Mouse (Mus musculus) ES-E14 (cell line): ENCODE data around the gene Btaf1. TPM values are rescaled to one million over a fixed set of nuclear protein-coding genes. Genes with fewer than 3 reads are reported as not detected.

ENCODE experiments used
- DNase-seq: peaks from one replicate; pipeline ENCODE4 v3.0.0-alpha.2; 2013; ENCODE audit warnings: low read depth, low spot score
- H3K27ac ChIP-seq: 2 replicates; pipeline ENCODE4 v1.5.1; 2012; ENCODE audit warnings: low read depth, mild to moderate bottlenecking, low read length, moderate library complexity, mixed read lengths; ENCODE audit not compliant: poor library complexity, insufficient read depth, severe bottlenecking
- H3K36me3 ChIP-seq: 2 replicates; pipeline ENCODE4 v1.6.1; 2012; ENCODE audit warnings: mild to moderate bottlenecking, low read length, moderate library complexity, mixed read lengths; ENCODE audit not compliant: control insufficient read depth, poor library complexity, insufficient read depth, severe bottlenecking
- H3K4me1 ChIP-seq, 2 experiments: fragments of 150-350 bp in 1 of 2; sonication (generic) in 1 of 2; 2 replicates each; pipeline ENCODE4 v1.6.1; 2012; ENCODE audit warnings: low read length in 2 of 2, mild to moderate bottlenecking in 1 of 2, mixed read lengths in 1 of 2; ENCODE audit not compliant: control insufficient read depth in 2 of 2, insufficient read depth in 2 of 2, poor library complexity in 1 of 2
- H3K4me3 ChIP-seq, 2 experiments: fragments of 150-350 bp in 1 of 2; sonication (generic) in 1 of 2; 2 replicates each; pipeline ENCODE4 v1.5.1; 2012; ENCODE audit warnings: low read length in 2 of 2, low read depth in 1 of 2, mild to moderate bottlenecking in 1 of 2, mixed read lengths in 1 of 2; ENCODE audit not compliant: insufficient read depth in 1 of 2, poor library complexity in 1 of 2, severe bottlenecking in 1 of 2
- H3K9ac ChIP-seq: 2 replicates; pipeline ENCODE4 v1.6.1; 2012; ENCODE audit warnings: low read depth, mild to moderate bottlenecking, low read length, mixed read lengths; ENCODE audit not compliant: poor library complexity, insufficient read depth, severe bottlenecking
- H3K9me3 ChIP-seq: fragments of 150-350 bp; sonication (generic); 2 replicates; pipeline ENCODE4 v1.6.1; 2012; ENCODE audit warnings: low read depth, mild to moderate bottlenecking, low read length; ENCODE audit not compliant: control insufficient read depth, insufficient read depth
- CHD2 ChIP-seq: IDR thresholded peaks from 2 replicates; pipeline ENCODE4 v1.6.1; 2014; ENCODE audit warnings: mild to moderate bottlenecking, low read depth, low read length, inconsistent platforms
- HCFC1 ChIP-seq: IDR thresholded peaks from 2 replicates; pipeline ENCODE4 v1.6.1; 2012; ENCODE audit warnings: low read length, inconsistent platforms, borderline replicate concordance; ENCODE audit not compliant: insufficient read depth
- MAFK ChIP-seq: IDR thresholded peaks from 2 replicates; pipeline ENCODE4 v1.6.1; 2014; ENCODE audit warnings: mild to moderate bottlenecking, low read depth, low read length, inconsistent platforms; ENCODE audit not compliant: insufficient read depth
- ZC3H11A ChIP-seq: IDR thresholded peaks from 2 replicates; pipeline ENCODE4 v1.6.1; 2012; ENCODE audit warnings: low read depth, mild to moderate bottlenecking, inconsistent platforms, low read length, borderline replicate concordance
- ZNF384 ChIP-seq: IDR thresholded peaks from 2 replicates; pipeline ENCODE4 v1.6.1; 2012; ENCODE audit warnings: low read depth, low read length, inconsistent platforms
- in situ Hi-C, 2 experiments: fragments of 600-800 bp; cut with MboI; formaldehyde crosslinking; loops; one replicate each; pipeline ENCODE4 v1.15.1; 2025; ENCODE audit warnings: low sequenced_read_pairs in 2 of 2, inconsistent platforms in 1 of 2; ENCODE audit not compliant: unreplicated experiment in 2 of 2
- total RNA-seq: library from RNA; depleted of rRNA; stranded (reverse); fragments of 300-350 nt; gene quantifications from 2 replicates; pipeline ENCODE4 v1.2.3, GENCODE M21; 2012

The Btaf1 gene
- total RNA-seq, 1 experiment: 41.0 TPM

GRCm38 (mm10) chr19:37031446-37031845 lies 105.6 kb downstream of the Btaf1 start:
- Histone ChIP-seq H3K27ac (no peak overlapping the region), H3K4me3 (no peak overlapping the region), H3K4me1 (no peaks in the 10 kb centered on the region), H3K9ac (no peak overlapping the region), H3K36me3 (no peaks in the 10 kb centered on the region), H3K9me3 (no peaks in the 10 kb centered on the region)
- in situ Hi-C loops: no loop called here
- TF ChIP-seq ZC3H11A (no peak), CHD2 (no peak), MAFK (no peak), HCFC1 (no peak), ZNF384 (no peak)
- no peak for DNase-seq

- Histone ChIP-seq H3K4me1 (no peaks in the 10 kb centered on the region), H3K4me3 (no peak overlapping the region), H3K9me3 (no peaks in the 10 kb centered on the region), H3K9ac (no peak overlapping the region), H3K36me3 (no peaks in the 10 kb centered on the region), H3K27ac (no peak overlapping the region)
- TF ChIP-seq MAFK (no peak), HCFC1 (no peak), ZNF384 (no peak)
- no peak for DNase-seq
- in situ Hi-C loops: no loop called here
Observed at GRCm38 (mm10) chr19:37032364-37032763, 106.5 kb downstream of the Btaf1 start.

- TF ChIP-seq MAFK (no peak), CHD2 (no peak), HCFC1 (no peak)
- Histone ChIP-seq H3K4me1 (no peaks in the 10 kb centered on the region), H3K27ac (no peak overlapping the region), H3K9ac (no peak overlapping the region), H3K36me3 (no peaks in the 10 kb centered on the region), H3K4me3 (no peak overlapping the region), H3K9me3 (no peaks in the 10 kb centered on the region)
- no peak for DNase-seq
- in situ Hi-C loops: loop anchor here in 1 of 2 experiments (10.0 kb wide), 1 partner anchor 224 kb away; no protein-coding TSS in a partner anchor
Observed at GRCm38 (mm10) chr19:37040906-37041305, 115.0 kb downstream of the Btaf1 start.

- no peak overlapping the region for H3K9ac ChIP-seq
- H3K4me3 ChIP-seq: no peak overlapping the region
- no peaks in the 10 kb centered on the region for H3K4me1 ChIP-seq
- no peak for TF ChIP-seq ZNF384
- TF ChIP-seq ZC3H11A: no peak
- H3K36me3 ChIP-seq: no peaks in the 10 kb centered on the region
- DNase-seq: no peak
- in situ Hi-C loops: loop anchor here in 1 of 2 experiments (10.0 kb wide), 1 partner anchor 220 kb away; no protein-coding TSS in a partner anchor
- H3K9me3 ChIP-seq: no peaks in the 10 kb centered on the region
- H3K27ac ChIP-seq: no peak overlapping the region
Observed at GRCm38 (mm10) chr19:37044431-37044830, 118.6 kb downstream of the Btaf1 start.

- Histone ChIP-seq H3K9me3 (no peaks in the 10 kb centered on the region), H3K36me3 (no peaks in the 10 kb centered on the region), H3K9ac (no peak overlapping the region), H3K27ac (no peak overlapping the region), H3K4me3 (no peak overlapping the region), H3K4me1 (no peaks in the 10 kb centered on the region)
- in situ Hi-C loops: loop anchor here in 1 of 2 experiments (10.0 kb wide), 1 partner anchor 216 kb away; no protein-coding TSS in a partner anchor
- DNase-seq: no peak
- no peak for TF ChIP-seq ZC3H11A
- no peak for TF ChIP-seq HCFC1
- TF ChIP-seq CHD2: no peak
- no peak for TF ChIP-seq MAFK
- TF ChIP-seq ZNF384: no peak
Observed at GRCm38 (mm10) chr19:37048507-37048906, 122.6 kb downstream of the Btaf1 start.
